Mouse (Mus musculus) heart, postnatal 14 days (tissue): ENCODE results near the gene Gm49354. TPM values are rescaled to one million over a fixed set of nuclear protein-coding genes. Genes with fewer than 3 reads are reported as not detected.
"Not testable (repeated sequence)": the region's sequence is repeated elsewhere in the genome, so short reads cannot be mapped to it uniquely, and the experiment has no call there.

Experiments used
- DNase-seq, 2 experiments: peaks; one replicate each; pipeline ENCODE4 v3.0.0; 2021 to 2022
- intact Hi-C: fragments of 180-260 bp; cut with DNase I; formaldehyde crosslinking; loops from one replicate; pipeline ENCODE4 v1.15.1; 2025
- long read RNA-seq, 2 experiments: library from polyadenylated mRNA; stranded (forward); transcript quantifications; one replicate each; pipeline ENCODE4 v2.0.0; 2021
- total RNA-seq, 2 experiments: library from RNA; stranded (reverse); gene quantifications; 2 replicates each; pipeline ENCODE4 v1.2.3; 2021

Gm49354 gene
- total RNA-seq: not detected
- long read RNA-seq, experiment 1: 0 reads
- long read RNA-seq, experiment 2: 0 reads

DNA sequence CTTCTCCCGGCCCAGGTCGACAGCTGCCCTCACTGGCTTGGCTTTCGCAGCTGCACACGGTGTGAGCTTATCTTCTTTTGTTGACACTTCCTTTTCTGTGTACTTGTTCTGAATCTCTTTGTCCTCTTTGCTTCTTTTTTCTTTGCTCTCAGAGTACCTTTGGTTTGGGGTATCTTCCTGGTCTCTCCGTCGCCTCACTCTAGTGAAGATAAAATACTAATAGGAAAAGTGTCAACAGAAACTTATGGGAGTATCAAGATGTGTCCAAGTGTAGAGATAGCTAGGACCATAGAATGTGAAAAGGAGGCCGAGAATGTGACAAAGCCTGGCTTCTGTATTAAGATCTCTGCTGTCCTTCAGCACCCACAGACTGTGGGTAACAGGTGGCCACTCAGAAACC lies at the start of gene Gm49354:
TSS of gene Gm49354 (minus strand) at position 101 of the 400 bp plus-strand sequence.
- intact Hi-C loops: no loop called here
- no peak for DNase-seq

DNA sequence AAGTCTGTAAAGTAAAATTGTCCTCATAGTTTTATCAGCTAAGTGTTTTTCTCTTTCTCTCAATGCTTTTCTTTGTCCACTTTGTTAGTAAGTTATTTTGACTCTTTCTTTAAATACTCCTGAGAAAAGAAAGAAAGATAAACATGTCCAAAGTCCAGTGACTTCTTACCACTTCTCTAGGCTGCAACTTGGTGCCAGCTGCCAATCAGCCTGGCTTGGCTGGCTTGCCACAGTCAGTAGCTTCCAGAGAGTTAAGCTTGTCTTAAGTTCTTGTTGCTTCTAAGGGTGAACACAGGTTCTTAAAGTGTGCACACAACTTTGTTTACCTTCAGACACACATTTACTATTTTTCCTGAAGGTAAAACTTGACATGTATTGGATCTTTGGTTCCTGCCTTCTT lies 43.9 kb upstream of the Gm49354 start:
- intact Hi-C loops: no loop called here
- DNase-seq: no peak

DNA sequence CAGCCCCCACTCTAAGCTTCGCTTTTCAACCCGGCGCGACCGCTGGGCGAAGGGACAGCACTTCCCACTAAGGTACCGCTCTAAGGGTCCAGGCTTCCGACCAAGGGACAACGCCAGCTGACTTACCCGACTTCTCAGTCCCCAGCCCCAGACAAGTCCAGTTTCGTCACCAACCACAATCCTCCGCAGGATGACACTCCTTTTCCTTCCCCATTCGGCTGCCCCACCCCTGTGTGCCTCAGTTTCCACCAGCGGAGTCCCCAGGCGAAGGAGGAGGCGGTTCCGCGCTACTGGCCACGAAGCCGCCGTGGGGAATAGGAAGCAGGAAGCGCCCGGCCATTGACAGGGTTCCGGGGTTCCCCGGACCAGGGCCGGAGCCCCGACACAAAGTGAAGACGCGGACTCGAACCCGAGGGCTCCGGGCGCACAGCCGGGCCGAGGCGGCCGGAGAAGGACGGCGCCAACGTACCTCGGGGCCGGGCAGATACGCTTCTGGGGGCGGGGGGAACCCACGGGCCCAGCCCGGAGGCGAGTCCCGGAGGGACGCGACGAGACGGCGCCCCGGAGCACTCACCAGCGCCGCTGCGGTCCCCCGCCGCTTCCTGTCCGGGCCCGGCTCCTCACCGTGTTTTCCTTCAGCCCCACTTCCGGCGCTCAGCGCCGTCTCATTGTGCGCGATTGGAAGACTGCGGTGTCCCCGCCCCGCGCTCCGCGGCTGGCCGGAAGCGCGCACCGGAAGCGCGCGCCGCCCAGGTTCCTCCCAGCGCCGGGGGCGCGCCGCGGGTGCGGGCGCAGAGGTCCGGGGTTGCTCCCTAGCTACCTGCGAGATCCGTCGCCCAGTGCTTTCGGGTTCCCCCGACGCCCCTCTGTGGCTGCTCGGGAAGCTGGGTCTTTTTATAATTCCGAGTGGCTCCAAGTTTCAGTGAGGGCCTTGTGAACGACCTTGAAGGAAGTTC lies 40.7 kb upstream of the Gm49354 start, which contains the start of gene Tut7:
TSS of gene Tut7 (minus strand) at position 641 of the 956 bp plus-strand sequence.
- intact Hi-C loops: no loop called here
- peak; percentile 94 to 95 for DNase-seq

DNA sequence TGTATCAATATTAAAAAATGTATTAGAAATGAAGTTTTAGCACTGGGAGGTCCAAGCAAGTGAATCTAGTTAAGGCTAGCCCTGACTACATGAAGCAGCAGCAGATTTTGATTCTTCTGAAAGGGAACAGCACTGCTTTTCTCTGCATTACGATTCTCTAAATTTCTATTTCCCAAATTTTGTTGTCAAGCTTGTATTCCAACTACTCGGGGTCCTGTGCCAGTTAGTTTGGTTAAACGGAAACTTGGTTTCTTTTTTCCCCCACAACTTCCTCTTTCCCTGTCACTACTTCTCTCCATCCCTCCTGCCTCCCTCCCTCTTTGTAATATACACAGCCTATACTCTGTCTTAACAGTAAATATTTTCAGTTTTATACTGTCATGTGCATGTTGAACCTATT lies 38.8 kb upstream of the Gm49354 start:
- no peak for DNase-seq
- intact Hi-C loops: no loop called here

DNA sequence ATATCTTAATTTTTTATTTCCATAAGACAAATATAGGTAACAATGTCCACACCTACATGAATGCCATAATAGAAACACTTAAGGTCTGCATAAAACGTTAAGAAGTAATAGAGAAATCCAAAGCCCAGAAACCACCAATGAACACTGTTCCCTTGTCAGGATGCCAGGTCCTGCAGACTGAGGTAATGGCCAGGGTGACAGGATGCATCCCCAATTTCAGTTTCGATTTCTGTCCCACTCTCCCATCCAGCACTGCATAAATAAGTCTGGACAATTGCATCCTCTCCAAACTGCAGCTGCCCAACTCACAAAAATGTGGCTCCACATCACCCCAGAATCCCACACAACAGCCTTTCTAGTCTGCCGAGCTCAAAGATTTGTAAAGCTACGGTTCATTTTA lies 38.1 kb upstream of the Gm49354 start:
- DNase-seq: peak; percentile 20 to 39
- intact Hi-C loops: no loop called here

DNA sequence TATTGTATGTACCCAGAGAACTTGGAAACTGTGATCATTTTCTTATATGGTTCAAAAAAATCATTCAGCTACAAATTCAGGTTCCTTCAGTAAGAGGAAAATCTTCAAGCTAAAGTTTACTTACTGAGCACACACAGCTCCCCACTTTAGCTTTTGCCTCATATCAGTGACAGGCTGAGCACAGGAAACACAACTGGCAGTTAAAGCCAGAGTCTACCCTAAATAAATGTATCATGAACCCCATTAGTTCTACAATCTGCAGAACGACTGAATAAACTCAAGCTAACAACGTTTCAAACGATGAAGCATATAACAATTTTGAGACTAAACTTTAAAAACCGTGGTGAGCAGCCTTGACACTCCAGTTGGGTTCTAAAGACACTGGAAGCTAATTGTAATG lies 35.3 kb upstream of the Gm49354 start:
- intact Hi-C loops: no loop called here

DNA sequence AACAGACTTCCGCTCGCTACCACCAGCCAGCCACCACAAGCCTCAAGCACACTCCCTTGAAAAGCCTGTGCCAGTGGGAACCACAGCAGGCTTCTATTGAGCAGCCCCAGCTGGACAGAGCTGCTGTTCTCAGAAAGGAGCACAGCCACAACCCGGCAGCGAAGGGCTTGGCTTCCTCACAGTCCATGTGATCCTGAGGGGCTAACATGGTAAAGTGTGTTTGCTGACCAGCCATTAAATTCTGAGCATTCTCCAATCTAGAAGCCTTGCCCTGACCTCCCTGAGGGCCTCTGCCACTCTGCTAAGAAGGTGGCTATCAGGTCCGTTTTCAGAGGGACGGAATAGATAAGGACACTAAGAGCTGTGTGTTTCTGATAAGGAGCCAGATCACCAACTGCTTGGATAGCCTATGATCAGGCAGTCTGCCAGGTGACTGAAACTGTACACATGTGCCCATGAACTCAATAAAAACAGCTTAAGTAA lies 32.1 kb upstream of the Gm49354 start:
- intact Hi-C loops: no loop called here

More for the DNA sequence above, 35.3 kb upstream of the Gm49354 start:
- no peak for DNase-seq

DNA sequence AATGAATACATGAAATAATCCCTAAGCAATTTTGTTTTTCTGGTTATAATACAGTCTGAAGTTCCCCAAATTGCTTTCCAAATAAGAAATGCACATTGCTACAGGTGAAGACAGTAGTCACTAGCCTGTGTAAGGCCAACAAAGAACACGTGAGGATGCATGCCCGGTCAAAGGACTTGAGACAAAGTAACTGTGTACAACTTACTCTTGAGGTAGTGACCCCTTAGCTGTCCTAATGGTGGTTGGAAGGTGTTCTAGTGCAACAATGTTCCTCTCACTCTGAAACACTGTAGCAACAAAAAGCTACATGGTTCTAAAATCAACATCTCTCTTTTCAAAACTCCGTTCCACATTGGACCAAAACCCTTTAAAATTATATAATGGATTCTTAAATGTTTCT lies 29.5 kb upstream of the Gm49354 start:
- intact Hi-C loops: no loop called here
- no peak for DNase-seq

More for the DNA sequence above, 32.1 kb upstream of the Gm49354 start:
- no peak for DNase-seq

DNA sequence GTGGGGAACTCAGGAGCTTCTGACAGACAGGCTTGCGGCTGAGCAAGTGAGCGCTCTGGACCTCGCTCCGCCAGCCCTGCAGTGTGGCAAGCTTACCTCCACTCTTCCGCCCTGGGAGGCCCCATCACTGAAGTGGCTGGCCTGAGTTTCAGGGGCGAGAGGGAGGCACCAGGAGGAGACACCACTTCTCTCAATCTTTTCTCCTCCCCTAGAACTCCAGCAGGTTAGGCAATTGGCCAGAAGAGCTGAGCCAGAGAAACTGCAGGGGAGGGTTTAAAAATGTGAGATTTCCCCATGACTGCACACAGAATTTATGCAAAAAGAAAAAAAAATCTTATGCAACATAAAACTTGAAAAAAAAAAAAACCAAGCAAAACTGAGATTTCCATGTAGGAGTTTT lies 19.0 kb upstream of the Gm49354 start:
- intact Hi-C loops: no loop called here
- DNase-seq: no peak

DNA sequence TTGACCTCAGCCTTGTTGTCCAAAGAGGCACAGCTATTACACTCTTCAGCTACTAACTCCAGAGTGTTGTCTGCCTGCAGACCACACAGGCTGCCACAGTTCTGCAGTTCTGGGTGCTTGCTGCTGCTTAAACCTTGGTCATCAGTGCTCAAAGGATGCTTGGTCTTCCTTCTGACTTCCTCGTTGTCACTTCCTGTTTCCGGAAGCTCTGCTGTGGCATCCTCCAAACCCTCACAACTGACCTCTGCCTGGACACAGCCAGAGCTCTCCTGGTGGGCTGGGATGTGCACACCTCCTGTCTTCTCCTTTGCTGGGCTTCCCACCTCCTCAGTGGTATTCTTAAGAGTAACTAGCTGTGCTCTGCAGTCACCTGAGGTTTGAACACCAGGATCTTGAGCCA lies 18.0 kb upstream of the Gm49354 start:
- intact Hi-C loops: no loop called here

DNA sequence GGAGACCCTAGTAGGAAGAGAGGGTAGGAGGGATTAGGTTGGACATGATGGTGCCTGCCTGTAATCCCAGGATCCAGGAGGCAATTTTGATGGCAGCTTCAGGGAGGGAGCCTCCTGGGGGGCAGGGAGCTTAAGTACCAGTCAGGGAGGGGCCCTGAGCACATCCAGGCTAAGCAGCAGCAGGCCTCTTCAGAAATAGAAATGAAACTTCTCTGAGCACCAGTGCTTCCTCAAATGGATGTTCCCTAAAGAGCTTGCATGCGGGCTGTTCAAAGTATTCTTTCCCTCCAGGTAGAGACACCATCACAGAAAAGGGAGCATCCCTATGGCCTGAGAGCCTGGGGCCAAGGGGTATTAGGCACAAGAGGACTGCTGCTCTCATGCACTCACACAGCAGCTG lies 16.3 kb upstream of the Gm49354 start:
- no peak for DNase-seq
- intact Hi-C loops: no loop called here

More for the DNA sequence above, 18.0 kb upstream of the Gm49354 start:
- DNase-seq: no peak

DNA sequence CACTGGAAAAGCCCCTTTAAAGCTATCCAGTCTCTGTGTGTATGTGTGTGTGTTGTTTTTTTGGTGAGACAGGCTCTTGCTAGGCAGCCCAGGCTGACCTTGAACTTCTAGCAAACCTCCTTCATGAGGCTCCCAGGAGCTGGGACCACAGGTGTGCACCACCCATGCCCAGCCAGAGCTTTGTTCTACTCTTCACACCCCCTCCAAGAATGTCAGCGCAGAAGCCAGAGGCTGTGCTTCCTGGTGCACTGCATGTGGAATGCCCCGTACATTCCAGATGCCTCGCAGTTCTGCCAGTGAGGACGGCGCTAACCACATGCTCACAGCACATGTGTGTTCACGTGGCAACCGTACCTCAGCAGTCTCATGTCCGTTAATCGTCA lies 14.4 kb upstream of the Gm49354 start:
- intact Hi-C loops: no loop called here
- DNase-seq: no peak

DNA sequence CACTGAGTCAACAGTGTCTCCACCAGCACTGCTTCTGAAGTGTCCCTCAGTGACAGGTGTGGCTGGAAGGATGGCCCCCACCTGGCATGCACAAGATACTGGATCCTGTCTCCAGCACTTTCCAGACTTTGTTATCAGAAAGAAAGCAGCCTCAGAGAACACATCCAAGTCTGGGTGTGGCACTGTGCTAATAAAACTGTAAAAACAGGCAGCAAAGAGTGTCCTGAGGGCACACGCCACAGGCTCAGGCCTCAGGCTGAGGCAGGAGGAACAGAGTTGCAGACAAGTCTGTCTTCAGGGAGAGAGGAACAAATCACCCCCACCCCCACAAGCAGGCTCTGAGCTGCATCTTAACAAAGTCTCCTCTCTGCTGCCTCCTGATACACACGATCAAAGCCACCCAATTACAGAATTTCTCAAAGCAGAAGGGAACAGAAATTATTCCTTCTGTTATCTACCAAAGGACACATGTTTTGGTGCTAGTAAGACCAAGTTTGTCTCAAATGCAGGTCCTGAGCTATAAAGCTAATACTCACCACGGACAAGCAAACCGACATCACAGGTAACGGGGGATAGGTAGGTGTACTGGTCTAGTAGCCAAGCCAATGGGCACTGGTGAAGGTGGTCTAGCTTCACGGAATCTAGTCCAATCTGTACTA lies 13.9 kb upstream of the Gm49354 start:
- DNase-seq: no peak
- intact Hi-C loops: no loop called here

DNA sequence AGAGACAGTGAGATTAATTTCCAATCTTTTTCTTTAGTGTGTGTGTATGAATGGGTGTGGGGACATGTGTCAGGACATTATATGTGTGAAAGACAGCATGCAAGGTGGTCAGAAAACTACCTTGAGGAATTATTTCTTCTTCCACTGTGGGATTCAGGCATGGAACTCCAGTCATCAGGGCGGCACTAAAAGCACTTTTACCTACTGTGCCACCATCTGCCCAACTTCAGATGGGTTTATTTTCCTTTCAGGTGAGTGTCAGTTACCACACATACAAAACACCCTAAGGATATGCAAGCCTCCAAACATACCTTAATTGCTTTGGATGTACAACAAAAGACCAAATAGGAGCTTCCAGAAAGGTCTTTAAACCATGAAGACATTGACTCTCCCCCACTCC lies 12.7 kb upstream of the Gm49354 start:
- intact Hi-C loops: no loop called here

DNA sequence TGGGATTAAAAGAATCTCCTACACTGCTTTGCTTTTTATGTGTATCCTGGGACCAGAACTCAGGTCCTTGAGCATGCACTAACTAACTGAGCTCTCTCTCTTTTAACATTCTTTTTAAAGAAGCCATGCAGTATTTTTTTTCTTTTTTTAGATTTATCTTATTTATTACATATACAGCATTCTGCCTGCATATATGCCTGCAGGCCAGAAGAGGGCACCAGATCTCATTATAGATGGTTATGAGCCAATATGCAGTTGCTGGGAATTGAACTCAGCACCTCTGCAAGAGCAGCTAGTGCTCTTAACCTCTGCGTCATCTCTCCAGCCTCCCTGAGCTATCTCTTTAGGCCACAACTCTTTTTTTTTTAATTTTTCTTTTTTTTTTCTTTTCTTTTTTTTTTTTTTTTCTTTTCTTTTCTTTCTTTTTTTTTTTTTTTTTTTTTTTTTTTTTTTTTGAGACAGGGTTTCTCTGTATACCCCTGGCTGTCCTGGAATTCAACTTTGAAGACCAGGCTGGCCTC lies 2.2 kb downstream of the Gm49354 start:
- DNase-seq, intact Hi-C loops: not testable (repeated sequence)

More for the DNA sequence above, 12.7 kb upstream of the Gm49354 start:
- DNase-seq: no peak

DNA sequence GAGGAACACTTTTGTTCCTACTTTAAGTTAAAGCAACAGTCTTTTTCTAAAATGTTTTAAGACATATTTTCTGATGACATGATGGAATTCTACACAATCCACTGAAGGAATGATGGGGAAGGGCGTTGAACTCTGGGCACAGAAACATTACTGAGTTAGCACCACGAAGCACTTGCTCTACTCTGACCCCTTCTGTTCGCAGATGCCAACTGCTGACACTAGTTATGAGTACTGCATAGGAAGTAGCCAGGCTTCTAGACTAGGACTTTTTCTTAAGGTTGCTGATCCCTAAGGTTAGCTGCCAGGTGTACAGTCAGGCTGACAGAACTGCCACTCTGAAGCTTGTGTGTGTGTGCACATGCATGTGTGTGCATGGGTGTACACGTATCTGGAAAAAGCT lies 2.8 kb downstream of the Gm49354 start:
- no peak for DNase-seq
- intact Hi-C loops: no loop called here

DNA sequence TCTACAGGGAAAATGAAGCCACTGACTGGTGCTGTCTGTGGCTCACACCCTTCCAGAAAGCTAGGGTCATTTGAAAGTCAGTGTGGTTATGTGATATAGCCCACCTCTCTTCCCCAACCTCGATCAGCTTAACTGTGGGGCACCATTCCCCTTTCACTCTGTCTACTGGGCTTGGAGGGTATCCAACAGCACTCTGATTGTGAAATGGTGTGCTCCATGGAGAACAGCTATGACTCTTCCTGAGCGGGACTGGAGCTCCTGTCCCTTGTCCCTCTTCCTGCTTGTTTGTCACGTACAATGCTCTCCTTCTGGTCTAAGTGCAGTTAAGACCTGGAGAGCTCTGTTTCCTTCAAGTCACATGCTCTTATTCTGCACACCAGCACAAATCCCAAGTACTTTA lies 6.9 kb downstream of the Gm49354 start:
- DNase-seq: no peak
- intact Hi-C loops: no loop called here

DNA sequence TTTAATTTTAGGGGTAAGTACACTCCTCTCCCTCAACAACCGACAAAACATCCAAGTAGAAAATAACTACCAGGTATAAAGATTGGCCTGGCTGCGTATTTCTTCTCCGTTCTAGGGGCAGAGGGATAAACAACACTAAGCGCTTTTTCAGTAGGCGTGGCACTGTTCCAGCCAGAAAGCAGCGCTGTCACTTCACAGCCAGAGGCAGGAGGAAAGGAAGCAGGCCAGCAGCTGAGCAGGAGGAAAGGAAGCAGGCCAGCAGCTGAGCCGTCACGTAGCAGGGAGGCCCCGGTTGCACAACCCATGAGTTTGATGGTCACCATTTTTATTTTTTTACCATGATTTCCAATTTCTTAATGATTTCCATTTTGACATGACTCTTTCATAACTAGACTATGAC lies 10.8 kb downstream of the Gm49354 start:
- intact Hi-C loops: no loop called here
- DNase-seq: peak; percentile 84 to 87

DNA sequence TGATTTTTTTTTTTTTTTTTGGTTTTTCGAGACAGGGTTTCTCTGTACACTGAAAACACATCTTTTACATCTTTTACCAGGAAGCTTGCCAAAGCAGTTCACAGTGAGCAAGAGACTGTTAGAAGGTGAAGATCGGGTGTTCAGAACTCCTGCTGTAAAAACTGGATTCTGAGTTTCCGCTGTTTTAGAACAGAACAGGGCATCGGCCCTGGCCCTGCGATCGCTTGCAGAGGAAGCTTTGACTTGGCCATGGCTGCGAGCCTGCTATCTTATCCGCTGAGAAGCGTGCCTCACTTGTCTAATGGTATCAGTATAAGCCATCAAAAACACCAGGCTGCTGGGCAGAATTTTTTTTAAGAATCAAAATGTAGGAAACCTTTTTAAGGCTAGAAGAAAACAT lies 11.2 kb downstream of the Gm49354 start:
- DNase-seq: peak in 1 of 2 experiments; percentile 15
- intact Hi-C loops: no loop called here

DNA sequence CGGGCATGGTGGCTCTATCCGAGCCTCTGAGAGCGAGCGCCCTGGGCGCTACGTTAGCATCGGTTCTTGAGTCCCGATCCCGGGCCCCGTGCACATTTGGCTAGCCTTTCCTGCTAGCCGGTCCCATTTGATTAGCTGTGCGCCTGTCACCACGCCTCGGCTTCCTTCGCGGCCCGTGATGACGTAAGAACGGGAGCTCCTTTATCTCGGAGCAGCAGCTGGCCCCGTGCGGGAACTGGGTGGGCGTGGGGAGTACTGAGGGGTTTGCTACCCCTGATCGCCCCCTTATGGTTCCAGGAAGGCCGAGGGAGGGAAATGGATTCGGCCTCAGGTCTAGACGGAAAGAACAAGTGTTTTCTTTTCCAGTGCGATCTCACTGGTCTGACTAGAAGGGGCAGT lies 11.9 kb downstream of the Gm49354 start:
- intact Hi-C loops: no loop called here
- DNase-seq: peak; percentile 80 to 84
